Comparison of ENCODE assay signal across 22 mouse cellular contexts in genomic region chr4:52105887-52106286, GRCm38 (mm10).
A peak's percentile ranks its signal among the peaks of the same experiment; 100 is the strongest.
DNase-seq lines count a peak whose midpoint lies in the region; ATAC-seq and TF ChIP-seq lines count a peak whose summit lies in the region.
"Had no signal": no experiment of that assay in that cellular context is flagged by ENCODE, and none has a peak within 500 bp of the region (broad histone marks: within the 10 kb centered on the region; RNA-seq: fewer than 3 reads in every experiment).

No protein-coding gene starts in this region.

- peak; percentile 1 for DNase-seq in embryo, embryonic 9.5 days (ENCODE audit: extremely low spot score)
- no peak for DNase-seq in embryo, embryonic 10 days (ENCODE audit: low spot score)
- DNase-seq in liver (peak; percentile 2), G1E (ENCODE audit: low spot score) (no peak)
- DNase-seq in yolk sac, embryonic 10.5 days (ENCODE audit: low spot score): peak; percentile 32
- no peak for DNase-seq in Muller cell, postnatal 12 days (ENCODE audit: inconsistent ontology term)
- DNase-seq: adrenal gland, adult 2 months; adrenal gland, postnatal 36 days; B cell, adult 2 months; cerebellum, adult 2 months; cerebellum, postnatal 10 days; embryo, embryonic 11 days; gastrocnemius, postnatal 36 days; heart, adult 11 months; heart, postnatal 36 days had no signal

- H3K9ac ChIP-seq in liver, embryonic 12.5 days: no peak overlapping the region
- H3K9ac ChIP-seq: embryonic facial prominence, embryonic 12.5 days; forebrain, embryonic 15.5 days; heart, embryonic 13.5 days; hindbrain, embryonic 15.5 days had no signal

- H3K27me3 ChIP-seq in liver, embryonic 12.5 days (replicated peaks): no peaks in the 10 kb centered on the region
- H3K27me3 ChIP-seq in G1E (ENCODE audit: insufficient read depth, low read length): no peaks in the 10 kb centered on the region
- H3K27me3 ChIP-seq: embryonic facial prominence, embryonic 12.5 days; forebrain, embryonic 15.5 days; heart, embryonic 13.5 days; hindbrain, embryonic 15.5 days; Patski had no signal

- H3K36me3 ChIP-seq in liver, embryonic 12.5 days: no peaks in the 10 kb centered on the region
- H3K36me3 ChIP-seq in G1E (replicated peaks): no peaks in the 10 kb centered on the region
- H3K36me3 ChIP-seq: embryonic facial prominence, embryonic 12.5 days; forebrain, embryonic 15.5 days; heart, embryonic 13.5 days; hindbrain, embryonic 15.5 days had no signal

- TF ChIP-seq CTCF in G1E (IDR thresholded peaks at IDR 0.05; ENCODE audit: low read depth, low read length): no peak

- no peaks in the 10 kb centered on the region for H3K4me1 ChIP-seq in liver, embryonic 12.5 days
- H3K4me1 ChIP-seq in G1E (ENCODE audit: insufficient read depth, low read depth, low read length): no peaks in the 10 kb centered on the region
- H3K4me1 ChIP-seq: embryonic facial prominence, embryonic 12.5 days; forebrain, embryonic 15.5 days; heart, embryonic 13.5 days; hindbrain, embryonic 15.5 days had no signal

- H3K9me3 ChIP-seq in liver, embryonic 12.5 days (replicated peaks): no peaks in the 10 kb centered on the region
- no peaks in the 10 kb centered on the region for H3K9me3 ChIP-seq in G1E (replicated peaks)
- H3K9me3 ChIP-seq: embryonic facial prominence, embryonic 12.5 days; forebrain, embryonic 15.5 days; heart, embryonic 13.5 days; hindbrain, embryonic 15.5 days had no signal

- H3K4me3 ChIP-seq in liver, embryonic 12.5 days: no peak overlapping the region
- H3K4me3 ChIP-seq in G1E (ENCODE audit: low read depth, low read length): no peak overlapping the region
- H3K4me3 ChIP-seq: embryonic facial prominence, embryonic 12.5 days; forebrain, embryonic 15.5 days; heart, embryonic 13.5 days; hindbrain, embryonic 15.5 days had no signal

- no peak for ATAC-seq in liver, embryonic 12.5 days
- peak; percentile 15; the same call in 1 of the 2 replicates for ATAC-seq in G1E (ENCODE audit: extremely low read depth, insufficient number of reproducible peaks, low FRiP score, poor library complexity, severe bottlenecking)
- ATAC-seq: CD4-positive, CD25-positive, alpha-beta regulatory T cell, adult 4 months; forebrain, embryonic 15.5 days; Patski had no signal

- 60% methylated on average over 12 of the region's 12 CpGs for WGBS in liver, embryonic 12.5 days (ENCODE audit: insufficient replicate concordance)

- no peak overlapping the region for H3K4me2 ChIP-seq in liver, embryonic 12.5 days
- H3K4me2 ChIP-seq: embryonic facial prominence, embryonic 12.5 days; forebrain, embryonic 15.5 days; heart, embryonic 13.5 days; hindbrain, embryonic 15.5 days had no signal

- H3K27ac ChIP-seq in liver, embryonic 12.5 days: no peak overlapping the region
- H3K27ac ChIP-seq: embryonic facial prominence, embryonic 12.5 days; forebrain, embryonic 15.5 days; heart, embryonic 13.5 days; hindbrain, embryonic 15.5 days had no signal

Comparison
In these comparisons a context has a peak if more than half of its experiments do, and no peak if none do; other contexts are left out.
1. DNase-seq: peak in embryo, embryonic 9.5 days (single experiment), liver (single experiment) and yolk sac, embryonic 10.5 days (single experiment); none in embryo, embryonic 10 days (single experiment), G1E (single experiment) and Muller cell, postnatal 12 days (single experiment).